Comparison of ENCODE assay signal across 13 mouse cellular contexts in genomic region chr11:87727021-87727420, GRCm38 (mm10). TPM values are rescaled to one million over a fixed set of nuclear protein-coding genes. Genes with fewer than 3 reads are reported as not detected.
DNase-seq lines count a peak whose midpoint lies in the region; ATAC-seq and TF ChIP-seq lines count a peak whose summit lies in the region.
"Had no signal": no experiment of that assay in that cellular context is flagged by ENCODE, and none has a peak within 500 bp of the region (broad histone marks: within the 10 kb centered on the region; RNA-seq: fewer than 3 reads in every experiment).

No protein-coding gene starts in this region.

- H3K27ac ChIP-seq in forebrain, embryonic 10.5 days = peak overlapping the region; percentile 84
- H3K27ac ChIP-seq in forebrain, embryonic 15.5 days (replicated peaks) = no peak overlapping the region
- H3K27ac ChIP-seq in lung, embryonic 15.5 days = peak overlapping the region; percentile 69
- peak overlapping the region; percentile 47 for H3K27ac ChIP-seq in limb, embryonic 12.5 days
- H3K27ac ChIP-seq in thymus, adult 2 months (ENCODE audit: control insufficient read depth, insufficient read depth, low read length) = peak overlapping the region; percentile 95
- H3K27ac ChIP-seq: hindbrain, embryonic 15.5 days had no signal

- no peak overlapping the region for H3K4me3 ChIP-seq in forebrain, embryonic 10.5 days
- H3K4me3 ChIP-seq in forebrain, embryonic 15.5 days = no peak overlapping the region
- no peak overlapping the region for H3K4me3 ChIP-seq in lung, embryonic 15.5 days
- no peak overlapping the region for H3K4me3 ChIP-seq in limb, embryonic 12.5 days (replicated peaks)
- H3K4me3 ChIP-seq in thymus, adult 2 months (ENCODE audit: control insufficient read depth, insufficient read depth, low read length) = peak overlapping the region; percentile 29
- H3K4me3 ChIP-seq: hindbrain, embryonic 15.5 days had no signal

- H3K36me3 ChIP-seq in forebrain, embryonic 10.5 days (replicated peaks) = no peaks in the 10 kb centered on the region
- no peaks in the 10 kb centered on the region for H3K36me3 ChIP-seq in forebrain, embryonic 15.5 days
- H3K36me3 ChIP-seq in lung, embryonic 15.5 days = peaks cover 8% of the 10 kb centered on the region; the same call in 1 of the 2 replicates
- H3K36me3 ChIP-seq in limb, embryonic 12.5 days = no peaks in the 10 kb centered on the region
- no peaks in the 10 kb centered on the region for H3K36me3 ChIP-seq in thymus, adult 2 months (ENCODE audit: control insufficient read depth, insufficient read depth, low read length)
- H3K36me3 ChIP-seq: hindbrain, embryonic 15.5 days had no signal

- no peak for DNase-seq in forebrain, embryonic 10.5 days (ENCODE audit: extremely low spot score, low spot score)
- no peak for DNase-seq in lung, postnatal 14 days
- peak; percentile 63 for DNase-seq in thymus, adult 2 months
- no peak for DNase-seq in layer of hippocampus, postnatal 10 days (ENCODE audit: low spot score in 2 of 2)
- DNase-seq: cerebellum, postnatal 36 days; gastrocnemius, postnatal 10 days; kidney, postnatal 14 days had no signal

- peak; percentile 24; the same call in 1 of the 2 replicates for TF ChIP-seq POLR2A in thymus, adult 2 months (IDR thresholded peaks at IDR 0.05; ENCODE audit: control insufficient read depth, extremely low read depth, insufficient read depth, low read length, poor library complexity)

- no peak for ATAC-seq in forebrain, embryonic 15.5 days (replicated peaks)
- no peak for ATAC-seq in lung, embryonic 15.5 days (ENCODE audit: borderline replicate concordance, extremely low read depth, low FRiP score, low TSS enrichment)
- ATAC-seq in limb, embryonic 12.5 days (ENCODE audit: insufficient number of reproducible peaks, insufficient read depth, low FRiP score, low TSS enrichment, low read depth) = no peak
- no peak for ATAC-seq in megakaryocyte-erythroid progenitor cell, adult 5-6 weeks (replicated peaks; ENCODE audit: low FRiP score, low TSS enrichment, poor library complexity, severe bottlenecking)
- ATAC-seq: activated CD4-positive, CD25-positive, alpha-beta regulatory T cell, adult 4 months had no signal

- H3K27me3 ChIP-seq in forebrain, embryonic 10.5 days (ENCODE audit: poor library complexity, severe bottlenecking) = no peaks in the 10 kb centered on the region
- no peaks in the 10 kb centered on the region for H3K27me3 ChIP-seq in forebrain, embryonic 15.5 days
- H3K27me3 ChIP-seq in lung, embryonic 15.5 days = no peaks in the 10 kb centered on the region
- 0 out of 2 replicates have a peak, but pooled peaks cover 3% of the 10 kb centered on the region for H3K27me3 ChIP-seq in limb, embryonic 12.5 days
- no peaks in the 10 kb centered on the region for H3K27me3 ChIP-seq in thymus, adult 2 months (ENCODE audit: control insufficient read depth, insufficient read depth, low read length)
- H3K27me3 ChIP-seq: hindbrain, embryonic 15.5 days had no signal

- 60% methylated on average over 11 of the region's 11 CpGs for WGBS in forebrain, embryonic 10.5 days
- 63% methylated on average over 11 of the region's 11 CpGs for WGBS in forebrain, embryonic 15.5 days
- 56% methylated on average over 11 of the region's 11 CpGs for WGBS in lung, embryonic 15.5 days
- 68% methylated on average over 11 of the region's 11 CpGs for WGBS in limb, embryonic 12.5 days
- 33% methylated on average over 11 of the region's 11 CpGs for WGBS in thymus, adult 2 months

- H3K9me3 ChIP-seq in forebrain, embryonic 10.5 days = no peaks in the 10 kb centered on the region
- H3K9me3 ChIP-seq in forebrain, embryonic 15.5 days = no peaks in the 10 kb centered on the region
- no peaks in the 10 kb centered on the region for H3K9me3 ChIP-seq in lung, embryonic 15.5 days
- H3K9me3 ChIP-seq in limb, embryonic 12.5 days = no peaks in the 10 kb centered on the region
- H3K9me3 ChIP-seq: hindbrain, embryonic 15.5 days had no signal

- H3K4me1 ChIP-seq in forebrain, embryonic 10.5 days = peaks cover 39% of the 10 kb centered on the region
- peaks cover 4% of the 10 kb centered on the region; the same call in 1 of the 2 replicates for H3K4me1 ChIP-seq in forebrain, embryonic 15.5 days
- peaks cover 21% of the 10 kb centered on the region for H3K4me1 ChIP-seq in lung, embryonic 15.5 days
- H3K4me1 ChIP-seq in limb, embryonic 12.5 days (replicated peaks) = peaks cover 11% of the 10 kb centered on the region
- H3K4me1 ChIP-seq in thymus, adult 2 months (replicated peaks; ENCODE audit: control insufficient read depth, insufficient read depth, low read length) = peaks cover 60% of the 10 kb centered on the region

- no peak for TF ChIP-seq CTCF in thymus, adult 2 months (IDR thresholded peaks at IDR 0.05; ENCODE audit: borderline replicate concordance, control insufficient read depth, extremely low read depth, insufficient read depth, low read length, poor library complexity)

- no peak overlapping the region for H3K4me2 ChIP-seq in forebrain, embryonic 15.5 days (replicated peaks)
- H3K4me2 ChIP-seq in lung, embryonic 15.5 days = no peak overlapping the region
- H3K4me2 ChIP-seq in limb, embryonic 12.5 days = no peak overlapping the region
- H3K4me2 ChIP-seq: hindbrain, embryonic 15.5 days had no signal

- no peak overlapping the region for H3K9ac ChIP-seq in forebrain, embryonic 15.5 days (replicated peaks)
- H3K9ac ChIP-seq in lung, embryonic 15.5 days = no peak overlapping the region
- no peak overlapping the region for H3K9ac ChIP-seq in limb, embryonic 12.5 days (replicated peaks)
- H3K9ac ChIP-seq: hindbrain, embryonic 15.5 days had no signal

RNA-seq across cellular contexts. Expression of gene Supt4a, which starts 10.3 kb away (rescaled TPM):
- polyA plus RNA-seq in forebrain, embryonic 10.5 days (2016; fragmentation: Nextera tagmentation; extraction: Ambion mirVana) = 153 and 160 TPM in 2 replicates
- 160 and 164 TPM in 2 replicates for polyA plus RNA-seq in forebrain, embryonic 15.5 days (2015; fragmentation: Nextera tagmentation; extraction: Ambion mirVana)
- polyA plus RNA-seq in lung, embryonic 15.5 days (2015; fragmentation: Nextera tagmentation; extraction: Ambion mirVana) = 144 and 155 TPM in 2 replicates
- 167 TPM in 2 replicates for polyA plus RNA-seq in limb, embryonic 12.5 days (2016; fragmentation: Nextera tagmentation; extraction: Ambion mirVana)
- polyA plus RNA-seq in thymus, adult 2 months (2012; rRNA removed) = 172 and 215 TPM in 2 replicates
- total RNA-seq in layer of hippocampus, postnatal 10 days (2021) = 10 to 100 TPM; 56.1 to 59.9 TPM
- total RNA-seq in megakaryocyte-erythroid progenitor cell, adult 5-6 weeks (2014; fragmentation: Nextera tagmentation) = 146 and 192 TPM in 2 replicates
- 55.2 and 75.2 TPM in 2 replicates for total RNA-seq in megakaryocyte-erythroid progenitor cell, adult 5-6 weeks (2017)

RNA-seq across cellular contexts. Expression of gene Tspoap1, which starts 33.3 kb away (rescaled TPM):
- 11.0 and 11.1 TPM in 2 replicates for polyA plus RNA-seq in forebrain, embryonic 10.5 days (2016; fragmentation: Nextera tagmentation; extraction: Ambion mirVana)
- 30.3 and 31.8 TPM in 2 replicates for polyA plus RNA-seq in forebrain, embryonic 15.5 days (2015; fragmentation: Nextera tagmentation; extraction: Ambion mirVana)
- 1.4 and 2.7 TPM in 2 replicates for polyA plus RNA-seq in lung, embryonic 15.5 days (2015; fragmentation: Nextera tagmentation; extraction: Ambion mirVana)
- 5.7 and 5.9 TPM in 2 replicates for polyA plus RNA-seq in limb, embryonic 12.5 days (2016; fragmentation: Nextera tagmentation; extraction: Ambion mirVana)
- polyA plus RNA-seq in thymus, adult 2 months (2012; rRNA removed) = 25.3 and 27.9 TPM in 2 replicates
- 100 to 1,000 TPM; 149 to 174 TPM for total RNA-seq in layer of hippocampus, postnatal 10 days (2021)
- total RNA-seq in megakaryocyte-erythroid progenitor cell, adult 5-6 weeks (2014; fragmentation: Nextera tagmentation) = 5.5 and 20.3 TPM in 2 replicates
- total RNA-seq in megakaryocyte-erythroid progenitor cell, adult 5-6 weeks (2017) = 3.5 and 5.4 TPM in 2 replicates
